Mouse (Mus musculus): Measurements from ENCODE around the gene Efhc1.

Efhc1 gene

GRCm38 (mm10) chr1:21007941-21008701 lies 56.7 kb downstream of the Efhc1 start:
- DNase-seq (ENCODE audit: low read depth), result no peak

DNA sequence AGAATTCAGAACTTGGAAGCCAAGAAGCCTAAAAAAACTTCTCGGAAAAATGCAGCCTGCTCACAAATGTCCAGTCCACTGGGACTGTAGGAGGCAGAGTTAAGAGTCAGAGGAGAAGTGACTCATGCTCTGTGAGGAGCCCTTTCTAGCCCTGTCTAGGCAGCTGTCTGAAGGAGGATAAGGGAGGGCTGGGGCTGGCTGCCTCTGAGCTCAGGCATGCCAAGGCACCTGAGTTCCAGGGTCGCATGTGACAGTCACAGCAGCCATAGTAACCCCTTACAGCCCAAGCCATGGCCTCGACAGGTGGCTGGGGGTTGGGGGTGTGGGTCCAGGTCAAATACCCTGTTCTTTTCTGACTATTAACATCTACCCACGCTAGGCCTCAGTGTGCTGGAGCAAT lies 57.5 kb downstream of the Efhc1 start:
- peak; percentile 87 for DNase-seq (ENCODE audit: low read depth)

GRCm38 (mm10) chr1:21010282-21010800 lies 58.9 kb downstream of the Efhc1 start:
- no peak for DNase-seq (ENCODE audit: low read depth)

- DNase-seq (ENCODE audit: low read depth), result peak; percentile 97
These were observed 63.0 kb downstream of the Efhc1 start for GRCm38 (mm10) chr1:21014463-21014862.

DNA sequence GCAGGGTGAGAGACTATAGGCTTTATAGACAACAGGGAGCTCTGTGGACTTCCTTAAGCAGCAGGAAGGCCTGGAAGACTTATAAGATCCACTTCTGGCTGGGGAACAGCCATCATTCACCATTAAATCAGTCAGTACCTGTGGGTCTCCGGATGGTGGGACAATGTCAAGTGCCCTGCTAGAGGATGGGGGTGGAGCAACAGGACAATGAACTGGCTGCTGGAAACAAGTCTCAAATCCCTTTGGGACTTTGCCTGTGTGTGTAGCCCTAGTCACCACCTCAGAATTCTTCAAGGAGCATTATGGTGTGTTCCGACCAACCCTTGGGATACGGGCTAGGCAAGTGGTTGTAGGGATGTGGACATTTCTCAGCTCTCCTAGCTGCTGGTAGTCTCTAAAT lies 71.7 kb downstream of the Efhc1 start:
- DNase-seq (ENCODE audit: low read depth), result no peak

DNA sequence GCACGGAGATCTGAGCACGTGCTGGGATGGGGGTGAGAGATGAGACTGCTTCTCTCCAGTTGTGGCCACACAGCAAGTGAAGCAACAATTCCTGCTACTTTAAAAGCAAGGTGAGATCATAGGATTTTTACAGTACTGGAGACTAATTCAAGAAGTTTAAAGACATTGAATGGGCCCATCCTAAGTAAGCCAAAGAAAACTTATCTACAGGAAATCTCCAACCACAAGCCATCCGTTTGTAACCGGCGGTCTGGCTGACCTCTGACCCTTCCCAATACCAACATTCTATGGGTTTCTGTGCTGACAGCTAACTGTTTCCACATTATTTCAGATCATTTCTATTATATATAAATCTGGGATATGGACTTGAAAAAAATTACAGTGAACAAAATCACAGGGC lies 73.8 kb downstream of the Efhc1 start:
- no peak for DNase-seq (ENCODE audit: low read depth)

DNA sequence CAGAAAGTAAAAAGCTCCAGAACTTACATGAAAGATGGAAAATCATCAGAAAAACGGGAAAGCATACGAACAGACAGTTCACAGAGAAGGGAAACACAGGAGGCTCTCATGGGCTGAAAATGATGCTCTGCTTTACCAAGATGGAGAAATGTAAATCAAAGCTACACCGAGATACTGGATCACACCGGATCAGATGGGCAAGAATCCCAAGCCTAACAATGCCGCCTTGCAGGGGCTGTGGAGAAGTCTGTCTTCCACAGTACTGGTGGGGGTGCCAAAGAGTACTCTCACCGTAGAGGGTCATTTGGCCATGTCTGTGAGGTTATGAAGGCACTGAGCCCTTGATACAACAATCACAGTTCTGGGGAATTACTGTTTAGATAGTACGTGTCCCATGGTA lies 75.1 kb downstream of the Efhc1 start:
- DNase-seq (ENCODE audit: low read depth), result no peak

DNA sequence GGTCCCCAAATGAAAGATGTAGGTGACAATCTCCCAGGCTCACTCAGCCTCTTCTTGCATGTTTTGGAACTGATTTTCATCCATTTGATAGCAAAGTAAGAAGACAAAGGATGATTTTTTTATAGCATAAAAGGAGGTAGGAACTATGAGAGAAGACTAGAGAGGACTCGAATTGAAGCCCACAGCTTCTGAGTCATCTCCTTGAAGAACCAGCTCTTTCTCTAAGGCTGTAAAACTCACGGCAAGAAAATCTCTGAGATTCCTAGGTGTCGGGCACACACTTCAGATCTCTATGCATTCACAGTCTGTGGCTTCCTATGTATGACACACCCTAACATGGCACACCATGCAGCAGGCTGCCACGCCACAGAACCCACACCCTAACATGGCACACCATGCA lies 77.6 kb downstream of the Efhc1 start:
- DNase-seq (ENCODE audit: low read depth), result no peak

DNA sequence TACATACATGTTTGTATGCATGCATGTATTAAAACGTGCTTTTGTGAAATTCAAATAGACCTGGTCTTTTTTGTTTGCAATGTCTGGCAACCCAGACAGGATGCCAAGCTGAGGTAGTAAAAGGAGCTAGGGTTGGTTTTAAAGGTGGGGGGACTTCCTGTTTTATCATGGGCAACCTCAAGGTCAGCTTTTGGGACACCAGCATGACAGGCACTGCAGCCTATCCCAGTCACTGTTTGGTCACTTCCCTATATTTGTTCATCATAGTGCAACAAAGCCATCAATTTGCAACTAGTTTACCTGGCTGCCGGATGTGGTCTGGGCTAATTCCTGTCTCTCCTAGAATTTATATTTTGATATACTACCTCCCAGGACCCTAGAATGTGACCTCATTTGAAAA lies 80.2 kb downstream of the Efhc1 start:
- no peak for DNase-seq (ENCODE audit: low read depth)

GRCm38 (mm10) chr1:21033065-21033791 lies 81.8 kb downstream of the Efhc1 start:
- DNase-seq (ENCODE audit: low read depth), result no peak

GRCm38 (mm10) chr1:21033792-21034119 lies 82.3 kb downstream of the Efhc1 start:
- DNase-seq (ENCODE audit: low read depth), result peak; percentile 39

GRCm38 (mm10) chr1:21035878-21036277 lies 84.5 kb downstream of the Efhc1 start:
- no peak for DNase-seq (ENCODE audit: low read depth)

DNA sequence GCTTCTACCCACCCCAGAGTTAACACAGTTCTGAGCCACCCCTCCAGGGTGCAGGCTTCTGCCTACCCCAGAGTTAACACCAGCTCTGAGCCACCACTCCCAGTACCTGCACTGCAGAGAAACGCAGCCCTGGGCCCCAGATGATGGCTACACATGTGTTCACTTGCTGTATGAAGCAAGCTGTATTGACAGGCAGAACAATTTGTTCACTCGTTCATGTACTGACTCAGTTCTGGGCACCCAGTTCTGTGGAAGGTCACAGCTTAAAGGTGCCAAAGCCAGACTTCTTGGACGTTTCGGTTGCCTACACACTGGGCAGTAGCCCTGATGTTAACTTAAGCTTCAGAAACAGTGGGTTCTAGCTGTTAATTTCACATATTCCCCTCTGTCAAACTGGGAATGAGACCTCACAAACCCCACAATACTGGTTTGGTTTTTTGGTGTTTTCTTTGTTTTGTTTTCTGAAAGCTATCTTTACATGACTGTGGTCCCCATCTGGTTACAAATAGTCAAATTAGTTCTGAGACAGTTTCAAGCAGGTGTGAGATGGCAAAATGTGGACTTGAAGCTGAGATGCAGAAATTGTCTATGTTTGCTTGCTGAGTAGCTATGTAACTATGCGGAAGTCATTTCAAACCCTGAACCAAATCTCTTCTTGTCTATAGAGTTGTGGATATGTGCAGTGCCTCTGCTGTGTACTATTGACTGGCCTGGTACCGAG lies 86.6 kb downstream of the Efhc1 start:
- DNase-seq (ENCODE audit: low read depth), result no peak

DNA sequence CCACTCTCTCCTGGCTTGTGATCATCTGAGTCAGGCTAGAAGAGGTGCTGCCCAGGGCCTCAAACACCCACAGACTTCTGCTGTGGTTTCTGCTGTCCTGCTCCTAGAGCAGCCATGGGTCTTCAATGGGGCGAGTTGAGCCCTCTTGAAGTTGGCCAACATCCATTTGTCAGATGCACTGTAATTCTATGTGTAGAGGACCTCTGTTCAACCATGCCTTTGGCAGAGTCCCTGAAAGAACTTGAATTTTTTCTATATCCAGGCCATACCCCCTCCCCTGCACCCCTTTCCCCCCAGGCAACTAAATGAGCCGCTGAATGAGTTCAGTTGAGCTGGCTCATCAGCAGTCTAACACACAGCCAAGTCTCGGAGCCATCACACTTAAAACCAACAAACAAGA lies 88.1 kb downstream of the Efhc1 start:
- no peak for DNase-seq (ENCODE audit: low read depth)

DNA sequence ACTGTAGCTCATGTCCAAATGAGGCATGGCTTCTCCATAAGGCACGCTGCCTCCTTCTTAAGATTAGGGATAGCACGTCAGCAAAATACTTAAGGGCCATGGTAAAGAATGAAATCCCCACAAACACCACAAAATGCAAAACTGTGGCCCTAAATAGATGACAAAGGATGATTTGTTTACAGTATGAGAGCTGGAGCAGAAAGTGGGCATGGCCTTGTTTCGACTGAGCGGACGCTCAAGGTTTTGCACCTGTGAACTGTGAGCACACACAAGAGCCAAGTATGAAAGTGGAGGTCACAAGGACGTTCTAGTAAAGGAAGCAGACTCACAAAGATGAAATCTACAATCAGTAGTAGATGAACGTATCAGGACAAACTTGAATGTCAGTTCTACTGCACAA lies 88.7 kb downstream of the Efhc1 start:
- no peak for DNase-seq (ENCODE audit: low read depth)
